Mouse (Mus musculus) regulatory T cell (primary cell): ENCODE data around the gene Prkab2.

ENCODE experiments used
- in situ Hi-C: fragments of 300-600 bp; cut with MboI, MseI; formaldehyde crosslinking; loops from one replicate; pipeline ENCODE4 v1.15.1; 2025; ENCODE audit warnings: high pct_unique_total_duplicates

Gene Prkab2

GRCm38 (mm10) chr3:97689289-97689688, 31.3 kb downstream of the Prkab2 start:
- in situ Hi-C loops, result no loop called here

DNA sequence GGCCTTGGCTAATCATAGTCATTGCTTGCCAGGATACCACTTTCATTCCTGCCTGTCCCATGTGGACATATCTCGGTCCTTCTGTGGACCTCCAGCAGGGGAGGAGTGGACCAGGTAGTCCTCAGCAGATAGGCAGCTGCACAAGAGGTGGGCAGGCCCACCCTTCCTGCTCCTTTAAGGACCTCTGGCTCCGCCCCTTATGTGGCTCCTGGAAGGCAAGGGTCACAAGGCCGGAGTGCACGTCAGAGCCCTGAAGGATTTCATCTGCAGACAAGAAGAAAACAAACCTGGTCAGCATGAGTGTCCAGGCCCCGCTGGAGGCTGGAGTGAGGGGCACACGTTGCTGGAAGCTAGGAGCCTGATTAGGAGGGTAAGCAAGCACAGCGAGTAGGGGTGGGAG, 32.6 kb downstream of the Prkab2 start:
- in situ Hi-C loops, result no loop called here

DNA sequence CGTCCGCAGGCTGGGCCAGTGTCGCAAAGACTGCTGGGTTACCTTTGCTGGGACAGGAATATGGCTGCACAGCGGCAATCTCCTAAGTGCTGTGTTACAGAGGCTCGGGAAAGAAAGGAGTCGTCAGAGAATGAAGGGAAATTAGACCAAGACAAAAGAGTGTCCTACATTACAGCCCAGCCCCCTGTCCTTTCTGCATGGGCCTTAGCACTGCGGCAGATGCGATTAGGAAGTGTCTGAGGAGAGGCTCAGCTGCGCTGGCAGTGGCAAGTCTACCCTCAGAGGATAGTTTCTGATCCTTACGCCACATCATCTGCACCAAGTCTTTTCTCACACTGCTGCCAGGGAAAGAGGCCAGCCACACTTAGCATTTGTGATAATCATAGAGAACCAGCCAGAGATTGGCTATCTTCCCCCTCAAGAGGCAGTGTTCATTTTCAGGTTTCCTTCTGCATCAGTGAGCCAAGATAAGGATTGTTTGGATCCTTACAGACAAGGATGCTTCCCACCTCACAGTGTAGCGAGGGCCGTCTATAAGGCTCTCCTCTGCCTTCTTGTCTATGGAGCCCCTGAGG, 33.5 kb downstream of the Prkab2 start:
- in situ Hi-C loops, result no loop called here

GRCm38 (mm10) chr3:97693806-97694205, 35.8 kb downstream of the Prkab2 start:
- in situ Hi-C loops, result no loop called here

DNA sequence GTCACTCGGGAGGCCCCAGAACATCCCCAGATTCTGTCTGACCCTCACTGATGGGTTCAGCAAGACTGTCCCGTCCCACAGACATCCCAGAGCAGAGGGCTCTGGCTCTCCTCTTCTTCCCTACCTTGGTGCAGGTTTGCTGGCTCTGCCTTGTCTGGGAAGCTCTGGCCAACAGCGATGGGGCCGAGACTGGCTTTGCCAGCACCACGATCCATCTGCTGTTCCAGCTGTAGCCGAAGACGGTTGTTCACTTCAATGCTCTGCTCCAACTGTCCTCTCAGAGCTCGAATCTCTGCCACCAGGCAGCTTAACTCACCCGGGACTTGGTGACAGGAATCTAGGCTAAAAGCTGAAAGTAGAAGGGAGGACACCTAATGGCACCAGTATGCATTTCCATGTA, 38.9 kb downstream of the Prkab2 start:
- in situ Hi-C loops, result no loop called here

DNA sequence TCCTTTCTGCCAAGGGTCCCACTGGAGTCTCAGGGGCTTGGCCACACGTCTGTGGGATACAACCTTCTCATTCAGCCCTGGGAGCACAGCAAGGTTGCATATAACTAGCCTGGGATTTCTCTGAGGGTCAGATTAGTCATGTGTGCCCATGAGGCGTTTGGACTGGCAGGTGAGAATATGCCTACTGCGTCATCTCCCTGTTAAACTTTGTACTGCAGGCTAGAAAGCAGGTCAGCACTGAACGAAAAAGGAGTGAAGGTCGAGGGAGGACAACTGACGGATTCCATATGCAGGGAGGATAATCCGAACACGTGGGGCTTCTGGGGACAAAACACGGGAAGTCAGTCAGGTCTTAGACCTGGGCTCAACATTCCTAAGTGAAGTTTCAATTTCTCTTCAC, 39.3 kb downstream of the Prkab2 start:
- in situ Hi-C loops, result no loop called here

DNA sequence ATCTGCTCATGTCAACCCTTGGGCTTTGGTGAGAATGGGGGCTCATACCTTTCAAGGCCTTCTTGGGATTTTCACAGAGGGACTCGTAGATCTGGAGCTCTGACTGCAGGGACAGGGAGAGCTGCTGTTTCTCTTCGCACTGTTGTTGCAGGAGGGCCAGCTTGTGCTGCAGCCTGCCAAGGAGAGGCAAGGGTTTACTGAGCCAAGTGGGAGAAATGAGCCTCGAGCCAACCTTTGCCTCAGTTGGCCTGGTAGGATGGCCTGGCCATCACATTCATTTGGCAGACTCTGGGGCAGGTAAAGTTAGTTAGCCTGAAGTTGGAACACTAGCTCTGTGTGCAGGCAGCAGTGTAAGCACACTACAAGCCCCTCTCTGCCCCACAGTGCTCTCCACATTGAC, 41.1 kb downstream of the Prkab2 start:
- in situ Hi-C loops, result no loop called here

DNA sequence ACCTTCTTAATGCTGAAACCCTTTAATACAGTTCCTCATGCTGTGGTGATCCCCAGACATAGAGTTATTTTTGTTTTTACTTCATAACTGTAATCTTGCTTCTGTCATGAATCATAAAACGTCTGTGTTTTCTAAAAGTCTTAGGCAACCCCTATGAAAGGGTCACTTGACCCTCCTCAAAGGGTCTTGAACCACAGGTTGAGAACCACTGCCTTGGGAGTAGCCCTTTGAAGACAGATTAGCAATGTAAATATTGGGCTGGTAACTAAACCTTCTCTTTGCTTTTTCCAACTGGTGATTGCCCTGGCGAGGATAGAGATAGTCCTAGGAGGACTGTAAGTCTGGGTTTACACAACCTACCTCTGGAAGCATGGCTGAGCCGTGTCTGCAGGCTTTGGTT, 43.2 kb downstream of the Prkab2 start:
- in situ Hi-C loops, result no loop called here

DNA sequence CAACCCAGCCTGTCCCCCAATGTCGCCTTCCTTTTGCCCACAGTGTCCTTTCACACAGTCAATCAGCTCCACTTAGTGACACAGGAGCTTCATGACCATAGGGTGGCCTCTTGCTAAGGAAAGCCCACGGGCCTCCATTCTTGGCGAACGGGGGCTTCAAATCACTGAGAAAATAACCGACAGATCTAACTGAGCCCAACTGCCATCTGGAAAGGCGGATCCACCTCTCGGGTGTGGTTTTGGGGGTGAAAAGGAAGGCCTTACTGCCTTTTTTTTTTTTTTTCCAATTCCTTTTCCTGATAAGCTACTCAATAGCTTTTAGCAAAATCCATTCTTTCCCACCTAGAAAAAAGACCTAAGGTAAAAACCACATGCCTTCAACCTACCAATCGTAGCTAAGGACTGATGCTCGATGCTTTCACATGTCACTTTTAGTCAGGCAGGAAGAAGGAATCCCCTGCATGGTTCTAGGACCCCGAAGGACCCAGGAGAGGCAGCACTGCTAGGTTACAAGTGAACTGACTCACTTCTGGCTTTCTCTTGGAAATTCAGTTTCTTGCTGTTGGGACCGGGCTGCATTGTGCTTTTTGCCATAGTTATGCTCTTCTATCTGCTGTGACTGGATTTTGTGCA, 44.6 kb downstream of the Prkab2 start:
- in situ Hi-C loops, result no loop called here

GRCm38 (mm10) chr3:97705508-97705907, 47.5 kb downstream of the Prkab2 start:
- in situ Hi-C loops, result no loop called here

- in situ Hi-C loops, result no loop called here
Measured at GRCm38 (mm10) chr3:97706561-97706960, 48.6 kb downstream of the Prkab2 start.

GRCm38 (mm10) chr3:97710134-97710533, 52.1 kb downstream of the Prkab2 start:
- in situ Hi-C loops, result no loop called here

- in situ Hi-C loops, result no loop called here
Measured at GRCm38 (mm10) chr3:97710881-97711280, 52.9 kb downstream of the Prkab2 start.

GRCm38 (mm10) chr3:97715922-97716321, 57.9 kb downstream of the Prkab2 start:
- in situ Hi-C loops, result no loop called here

DNA sequence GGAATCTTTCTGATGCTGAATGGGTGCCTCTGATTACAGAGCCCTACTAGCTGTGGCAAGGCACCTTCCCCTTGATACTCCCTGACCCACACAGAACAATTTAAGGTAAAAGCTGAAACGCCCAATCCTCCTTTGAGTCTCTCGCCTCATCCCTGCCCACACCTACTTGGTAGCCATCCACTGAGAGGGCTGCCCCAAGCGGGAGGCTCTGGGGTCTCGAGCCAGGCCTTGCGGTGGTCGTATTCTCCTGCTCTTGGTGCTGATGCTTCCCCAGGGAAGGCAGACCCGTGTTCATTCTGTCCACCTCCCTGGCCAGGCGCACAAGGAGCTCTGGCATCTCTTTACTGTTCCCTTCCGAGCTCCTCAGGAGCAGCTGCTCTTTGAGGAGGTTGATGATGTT, 61.1 kb downstream of the Prkab2 start:
- in situ Hi-C loops, result no loop called here
